Mouse (Mus musculus) right cerebral cortex, postnatal 36 days (tissue): ENCODE results near the gene Prl3d3.
"Not testable (repeated sequence)": the region's sequence is repeated elsewhere in the genome, so short reads cannot be mapped to it uniquely, and the experiment has no call there.

Source experiments
- DNase-seq, 2 experiments: peaks; one replicate each; pipeline ENCODE4 v3.0.0; 2022; ENCODE audit warnings: low spot score in 2 of 2, mixed read lengths in 1 of 2

Prl3d3 gene

GRCm38 (mm10) chr13:27156490-27156889 is at the start of gene Prl3d3:
Prl3d3 (plus strand) TSS chr13:27156790.
- DNase-seq = not testable (repeated sequence)

GRCm38 (mm10) chr13:27121398-27121797 is 35.2 kb upstream of the Prl3d3 start, which contains the start of gene Prl3d2:
Prl3d2 (plus strand) TSS chr13:27121698.
- not testable (repeated sequence) for DNase-seq

GRCm38 (mm10) chr13:27148264-27148663 is 8.3 kb upstream of the Prl3d3 start:
- no peak for DNase-seq

GRCm38 (mm10) chr13:27196359-27196758 is 39.8 kb downstream of the Prl3d3 start, which contains the start of gene Prl3c1:
Prl3c1 (plus strand) TSS chr13:27196659.
- DNase-seq = no peak
